Mouse (Mus musculus) bone marrow, adult 2 months (tissue): ENCODE results near the gene Bpgm.

Source experiments
- CTCF ChIP-seq: fragments of 200-500 bp; IDR thresholded peaks from 2 replicates; pipeline ENCODE4 v1.5.1; 2011; ENCODE audit warnings: low read length, control low read depth; ENCODE audit not compliant: control insufficient read depth, insufficient read depth
- POLR2A ChIP-seq: fragments of 200-500 bp; IDR thresholded peaks from 2 replicates; pipeline ENCODE4 v1.6.1; 2011; ENCODE audit warnings: low read depth, mild to moderate bottlenecking, control low read depth, low read length, borderline replicate concordance; ENCODE audit not compliant: control insufficient read depth

DNA sequence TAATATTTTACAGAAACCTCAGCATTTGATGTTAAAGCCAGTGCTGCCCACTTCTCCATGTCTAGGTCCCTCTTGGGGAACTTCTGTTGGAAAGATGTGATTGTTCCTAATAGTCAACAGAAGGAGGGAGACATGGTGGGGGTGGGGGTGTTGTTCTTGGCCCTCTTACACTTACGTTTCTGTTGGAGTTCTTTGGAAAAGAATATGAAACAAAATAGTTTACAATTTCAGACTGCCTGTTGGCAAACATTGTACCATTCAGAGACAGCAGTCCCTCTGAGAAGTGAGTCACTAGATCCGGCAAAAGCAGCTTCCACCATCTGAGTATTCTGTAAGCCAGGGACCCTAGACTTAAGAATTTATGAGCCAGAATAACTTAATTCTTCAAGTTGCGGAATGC, 54.0 kb downstream of the Bpgm start:
- TF ChIP-seq CTCF: no peak
- TF ChIP-seq POLR2A: no peak
